Mouse (Mus musculus) neural tube, embryonic 13.5 days (tissue): Measurements from ENCODE around the gene Fam196b. TPM values are rescaled to one million over a fixed set of nuclear protein-coding genes. Genes with fewer than 3 reads are reported as not detected.

Source experiments
- polyA plus RNA-seq: library from polyadenylated mRNA; unstranded; fragments of >200 nt; fragmentation: Nextera tagmentation; extraction: Ambion mirVana; gene quantifications from 2 replicates; pipeline ENCODE4 v1.2.1, GENCODE M21; 2015

The Fam196b gene
- polyA plus RNA-seq, 1 experiment from 2014 or later = 3.8 TPM

Other genes starting within 250 kb of the Fam196b start
- 30.1 and 30.9 TPM in 2 replicates for gene 4930469K13Rik, start 216.3 kb upstream of the Fam196b start, polyA plus RNA-seq
- gene Foxi1, start 106.7 kb upstream of the Fam196b start, polyA plus RNA-seq = not detected in 2 replicates